Mouse (Mus musculus): ENCODE data around the gene Mnat1. TPM values are rescaled to one million over a fixed set of nuclear protein-coding genes. Genes with fewer than 3 reads are reported as not detected.

Gene Mnat1
- 16.2 and 18.0 TPM in 2 replicates for polyA plus RNA-seq (2015; fragmentation: Nextera tagmentation; extraction: Ambion mirVana)

DNA sequence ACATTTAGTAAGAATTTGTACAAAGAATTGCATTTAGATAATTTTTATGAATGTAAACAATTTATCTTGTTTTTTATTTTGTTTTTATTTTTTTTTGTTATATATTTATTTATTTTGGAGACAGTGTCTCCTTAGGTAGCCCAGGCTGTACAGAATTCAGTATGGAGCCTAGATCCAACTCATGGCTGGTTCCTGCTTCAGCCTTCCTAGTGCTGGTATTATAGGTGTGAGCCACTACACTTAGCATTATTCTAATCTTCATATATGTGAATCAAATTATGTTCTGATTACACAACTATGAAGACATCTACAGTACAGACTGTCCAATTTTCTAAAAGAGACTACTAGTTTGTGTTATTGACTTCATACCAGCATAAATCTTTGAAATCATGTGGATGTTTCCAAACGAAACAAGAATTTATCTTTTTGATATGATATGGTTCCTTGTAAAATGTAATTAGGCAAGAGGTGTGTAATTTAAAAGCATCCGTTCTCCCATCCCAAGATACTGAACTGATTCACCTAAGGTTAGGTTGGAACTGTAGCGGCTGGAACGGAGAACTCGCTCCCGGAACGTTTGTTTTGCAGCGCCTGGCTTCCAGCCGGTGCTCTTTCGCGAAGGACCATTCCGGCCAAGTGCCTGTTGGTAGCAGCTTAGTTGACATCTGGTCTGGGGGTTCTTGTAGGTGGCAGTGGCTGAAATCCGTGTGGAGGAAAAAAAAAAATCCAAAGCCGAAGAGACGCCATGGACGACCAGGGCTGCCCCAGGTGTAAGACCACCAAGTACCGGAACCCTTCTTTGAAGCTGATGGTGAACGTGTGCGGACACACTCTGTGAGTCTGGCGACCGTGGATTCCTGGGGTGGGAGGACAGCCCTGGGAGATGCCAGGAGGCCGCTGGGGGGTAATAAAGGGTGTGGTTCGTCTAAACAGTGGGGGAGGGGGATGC lies at the start of gene Mnat1:
TSS of gene Mnat1 (plus strand) at position 625 of the 949 bp plus-strand sequence.

DNA sequence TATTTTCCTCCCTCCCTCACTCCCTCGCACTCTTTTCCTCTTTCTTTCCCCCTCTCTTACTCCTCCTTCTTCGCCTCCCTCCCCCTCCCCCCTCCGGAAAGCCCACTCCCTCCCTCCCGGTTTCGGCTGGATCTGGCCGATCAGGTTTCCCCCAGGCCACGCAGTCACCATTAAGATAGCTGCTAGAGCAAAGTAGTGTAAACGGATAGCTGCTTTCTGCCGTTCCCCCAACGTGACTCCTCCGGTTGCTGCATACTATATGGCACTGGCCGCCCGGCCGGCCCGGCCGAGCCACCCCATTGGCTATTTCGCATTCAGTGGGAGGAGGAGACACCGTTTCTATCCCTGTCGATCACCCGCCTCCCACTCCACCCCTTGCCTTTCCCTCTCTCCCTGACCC lies 10.3 kb upstream of the Mnat1 start, which contains the start of gene Six4:
TSS of gene Six4 (minus strand) at position 261 of the 400 bp plus-strand sequence.

GRCm38 (mm10) chr12:73286287-73287092 lies 163.0 kb downstream of the Mnat1 start, which contains the start of the genes Trmt5 and Slc38a6:
TSS of gene Trmt5 (minus strand) at chr12:73286710.
TSS of gene Slc38a6 (plus strand) at chr12:73286779.

Other genes with a start within 250 kb of the Mnat1 start
- not detected in 2 replicates for gene Six6, start 183.8 kb upstream of the Mnat1 start, polyA plus RNA-seq (2015; fragmentation: Nextera tagmentation; extraction: Ambion mirVana)
- 0.51 and 0.62 TPM in 2 replicates for gene 4930447C04Rik, start 182.9 kb upstream of the Mnat1 start, polyA plus RNA-seq (2015; fragmentation: Nextera tagmentation; extraction: Ambion mirVana)
- gene Six1, start 69.8 kb upstream of the Mnat1 start, polyA plus RNA-seq (2015; fragmentation: Nextera tagmentation; extraction: Ambion mirVana) = not detected in 2 replicates
- 0.02 and 0.06 TPM in 2 replicates for gene Six4, start 10.3 kb upstream of the Mnat1 start, polyA plus RNA-seq (2015; fragmentation: Nextera tagmentation; extraction: Ambion mirVana)
- gene Trmt5, start 163.0 kb downstream of the Mnat1 start, polyA plus RNA-seq (2015; fragmentation: Nextera tagmentation; extraction: Ambion mirVana) = 8.8 and 8.9 TPM in 2 replicates
- 3.1 and 5.1 TPM in 2 replicates for gene Slc38a6, start 163.1 kb downstream of the Mnat1 start, polyA plus RNA-seq (2015; fragmentation: Nextera tagmentation; extraction: Ambion mirVana)